ENCODE assay signal across 16 mouse cellular contexts in genomic region chr4:82686037-82686436, GRCm38 (mm10). TPM values are rescaled to one million over a fixed set of nuclear protein-coding genes. Genes with fewer than 3 reads are reported as not detected.
"Had no signal": no experiment of that assay in that cellular context is flagged by ENCODE, and none has a peak within 500 bp of the region (broad histone marks: within the 10 kb centered on the region; RNA-seq: fewer than 3 reads in every experiment).

No protein-coding gene starts in this region.

- H3K36me3 ChIP-seq: limb, embryonic 10.5 days; lung, embryonic 15.5 days; midbrain, embryonic 15.5 days; neural tube, embryonic 12.5 days had no signal

- H3K9me3 ChIP-seq: limb, embryonic 10.5 days; lung, embryonic 15.5 days; midbrain, embryonic 15.5 days; neural tube, embryonic 12.5 days had no signal

- ATAC-seq: inflammation-experienced regulatory T-cells, adult 6 months; intestine, postnatal 0 days; midbrain, embryonic 15.5 days had no signal

- H3K9ac ChIP-seq: lung, embryonic 15.5 days; midbrain, embryonic 15.5 days; neural tube, embryonic 12.5 days had no signal

- H3K4me3 ChIP-seq: layer of hippocampus, adult 2 months; left cerebral cortex, adult 2 months; limb, embryonic 10.5 days; lung, embryonic 15.5 days; midbrain, embryonic 15.5 days; neural tube, embryonic 12.5 days had no signal

- H3K27me3 ChIP-seq: lung, embryonic 15.5 days; midbrain, embryonic 15.5 days; neural tube, embryonic 12.5 days had no signal

- DNase-seq: kidney, adult 9 months; kidney, postnatal 4 days; lung, postnatal 14 days; thymus, postnatal 36 days had no signal

- H3K4me1 ChIP-seq: limb, embryonic 10.5 days; neural tube, embryonic 12.5 days had no signal

- H3K4me2 ChIP-seq: lung, embryonic 15.5 days; midbrain, embryonic 11.5 days; midbrain, embryonic 15.5 days; neural tube, embryonic 12.5 days had no signal

- H3K27ac ChIP-seq: kidney, postnatal 0 days; layer of hippocampus, adult 2 months; left cerebral cortex, adult 2 months; limb, embryonic 10.5 days; lung, embryonic 15.5 days; macrophage; midbrain, embryonic 15.5 days; neural tube, embryonic 12.5 days had no signal

RNA-seq across cellular contexts. Expression of gene Nfib, which starts 19.5 kb away (rescaled TPM):
- total RNA-seq: neutrophil, adult 5-6 weeks had no signal
- polyA plus RNA-seq: macrophage had no signal
